Mouse (Mus musculus) neural tube, embryonic 15.5 days (tissue): ENCODE measurements around the gene Gnmt. TPM values are rescaled to one million over a fixed set of nuclear protein-coding genes. Genes with fewer than 3 reads are reported as not detected.

Source experiments
- ATAC-seq: fragments of 200-750 bp; cut with Nextera tagmentation; 2 replicates; pipeline ENCODE4 v1.8.0; 2017; ENCODE audit warnings: mild to moderate bottlenecking, moderate TSS enrichment, moderate library complexity; ENCODE audit not compliant: low FRiP score
- H3K27ac ChIP-seq: fragments of 300-500 bp; sonication (generic); replicated peaks from 2 replicates; pipeline ENCODE4 v1.5.1; 2015; ENCODE audit warnings: mild to moderate bottlenecking, inconsistent platforms
- H3K27me3 ChIP-seq: fragments of 300-500 bp; sonication (generic); replicated peaks from 2 replicates; pipeline ENCODE4 v1.6.1; 2015; ENCODE audit warnings: inconsistent platforms
- H3K36me3 ChIP-seq: fragments of 300-500 bp; sonication (generic); 2 replicates; pipeline ENCODE4 v1.6.1; 2015; ENCODE audit warnings: inconsistent platforms
- H3K4me1 ChIP-seq: fragments of 300-500 bp; sonication (generic); 2 replicates; pipeline ENCODE4 v1.6.1; 2015; ENCODE audit warnings: inconsistent platforms
- H3K4me2 ChIP-seq: fragments of 300-500 bp; sonication (generic); 2 replicates; pipeline ENCODE4 v1.6.1; 2015; ENCODE audit warnings: inconsistent platforms, mild to moderate bottlenecking, moderate library complexity
- H3K4me3 ChIP-seq: fragments of 300-500 bp; sonication (generic); replicated peaks from 2 replicates; pipeline ENCODE4 v1.5.1; 2015; ENCODE audit warnings: mild to moderate bottlenecking, inconsistent platforms
- H3K9ac ChIP-seq: fragments of 300-500 bp; sonication (generic); replicated peaks from 2 replicates; pipeline ENCODE4 v1.6.1; 2015; ENCODE audit warnings: mild to moderate bottlenecking, inconsistent platforms
- H3K9me3 ChIP-seq: fragments of 300-500 bp; sonication (generic); replicated peaks from 2 replicates; pipeline ENCODE4 v1.6.1; 2016; ENCODE audit warnings: inconsistent platforms
- WGBS: fragments of 180-500 bp; shearing (Covaris S2); methylation state at CpG from one replicate; pipeline ENCODE4 v1.1.7; 2015; ENCODE audit warnings: mixed read lengths; 5-methylcytosine and 5-hydroxymethylcytosine counted together
- polyA plus RNA-seq: library from polyadenylated mRNA; unstranded; fragments of >200 nt; fragmentation: Nextera tagmentation; extraction: Ambion mirVana; gene quantifications from 2 replicates; pipeline ENCODE4 v1.2.1, GENCODE M21; 2015

Gnmt gene
- 1.7 and 1.9 TPM in 2 replicates for polyA plus RNA-seq

GRCm38 (mm10) chr17:46728904-46729318 lies at the start of gene Gnmt:
Gene Gnmt (minus strand): TSS chr17:46729168.
- no peak for ATAC-seq
- Histone ChIP-seq H3K9ac (no peak within 1 kb of the TSS), H3K4me3 (no peak within 1 kb of the TSS), H3K4me1 (no peaks in the 10 kb centered on the region), H3K27ac (no peak within 1 kb of the TSS), H3K27me3 (peaks cover 7% of the 10 kb centered on the region), H3K4me2 (peak within 1 kb of the TSS; percentile 13; the same call in 1 of the 2 replicates), H3K9me3 (no peaks in the 10 kb centered on the region), H3K36me3 (0 out of 2 replicates have a peak, but pooled peaks cover 7% of the 10 kb centered on the region)
- 18% methylated on average over 24 of the region's 24 CpGs for WGBS

DNA sequence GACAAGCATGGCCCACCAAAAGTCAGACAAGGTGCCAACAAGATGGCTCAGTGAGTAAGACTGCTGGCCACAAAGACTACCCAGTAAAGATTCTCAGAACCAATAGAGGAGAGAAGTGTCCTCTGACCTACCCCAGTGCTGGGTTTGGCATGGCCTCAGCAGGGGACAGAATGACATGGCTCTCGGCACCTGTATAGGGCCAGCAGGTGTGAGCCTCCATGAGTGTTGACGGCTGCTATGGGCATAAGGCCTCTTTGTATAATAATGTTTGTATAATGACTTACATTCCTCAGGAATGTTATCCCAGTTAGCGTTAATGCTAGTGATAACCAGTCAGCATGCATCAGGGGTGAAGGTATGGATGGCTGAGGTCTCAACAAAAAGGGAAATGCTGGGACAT lies 47.1 kb upstream of the Gnmt start:
- Histone ChIP-seq H3K9ac (no peak overlapping the region), H3K4me3 (no peak overlapping the region), H3K27me3 (no peaks in the 10 kb centered on the region), H3K9me3 (no peaks in the 10 kb centered on the region), H3K4me1 (peaks cover 34% of the 10 kb centered on the region), H3K27ac (no peak overlapping the region), H3K36me3 (peaks cover 62% of the 10 kb centered on the region), H3K4me2 (no peak overlapping the region)
- WGBS: 83% methylated on average over 3 of the region's 3 CpGs
- no peak for ATAC-seq

GRCm38 (mm10) chr17:46775070-46775469 lies 46.1 kb upstream of the Gnmt start:
- Histone ChIP-seq H3K4me1 (peaks cover 27% of the 10 kb centered on the region), H3K36me3 (peaks cover 55% of the 10 kb centered on the region)
- WGBS: 93% methylated on average over 9 of the region's 9 CpGs

GRCm38 (mm10) chr17:46774131-46774472 lies 45.1 kb upstream of the Gnmt start:
- H3K36me3 ChIP-seq: peaks cover 47% of the 10 kb centered on the region

More at GRCm38 (mm10) chr17:46775070-46775469, 46.1 kb upstream of the Gnmt start:
- no peaks in the 10 kb centered on the region for H3K9me3 ChIP-seq
- no peak for ATAC-seq
- H3K4me2 ChIP-seq: no peak overlapping the region
- no peak overlapping the region for H3K9ac ChIP-seq
- H3K4me3 ChIP-seq: no peak overlapping the region
- H3K27ac ChIP-seq: no peak overlapping the region
- H3K27me3 ChIP-seq: no peaks in the 10 kb centered on the region

DNA sequence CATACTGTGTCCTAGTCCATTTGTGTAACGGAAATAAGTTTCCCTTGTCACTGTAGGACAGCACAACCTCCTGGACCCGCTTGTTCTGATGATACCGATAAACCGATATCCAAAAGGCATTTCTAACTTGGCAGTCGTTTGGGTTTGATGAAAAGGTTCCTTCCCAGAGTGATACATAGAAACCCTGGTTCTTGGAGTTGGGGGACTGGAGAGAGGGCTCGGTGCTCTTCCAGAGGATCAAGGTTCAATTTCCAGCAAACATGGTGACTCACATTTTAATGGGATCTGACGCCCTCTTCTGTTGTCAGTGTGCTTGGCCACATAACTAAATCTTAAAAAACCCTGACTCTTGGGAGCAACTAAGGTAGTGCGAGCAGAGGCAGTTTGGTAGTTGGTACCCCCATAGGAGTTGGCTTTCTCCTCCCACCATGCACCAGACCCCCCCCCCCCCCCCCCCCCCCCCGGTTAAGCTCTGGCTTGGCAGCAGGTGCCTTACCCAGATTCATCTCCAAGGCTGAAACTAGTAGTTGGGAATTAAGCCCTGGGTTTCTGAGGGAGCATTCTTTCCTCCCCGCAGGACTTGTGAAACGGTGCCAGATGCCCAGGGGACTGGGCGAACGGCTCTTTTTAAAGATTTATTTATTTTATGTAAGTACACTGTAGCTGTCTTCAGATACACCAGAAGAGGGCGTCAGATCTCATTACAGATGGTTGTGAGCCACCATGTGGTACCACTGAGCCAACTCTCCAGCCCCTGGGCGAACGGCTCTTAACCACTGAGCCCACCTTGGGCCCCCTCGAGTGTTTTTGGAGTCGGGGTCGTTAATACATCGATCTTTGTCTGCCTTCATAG lies 44.5 kb upstream of the Gnmt start:
- no peaks in the 10 kb centered on the region for H3K9me3 ChIP-seq
- peak overlapping the region; percentile 91 for H3K4me2 ChIP-seq
- H3K27me3 ChIP-seq: no peaks in the 10 kb centered on the region
- peak overlapping the region; percentile 97 for H3K4me3 ChIP-seq
- ATAC-seq: no peak
- WGBS: 5% methylated on average over 19 of the region's 20 CpGs
- peaks cover 41% of the 10 kb centered on the region for H3K36me3 ChIP-seq
- peak overlapping the region; percentile 79 for H3K9ac ChIP-seq
- peak overlapping the region; percentile 89 for H3K27ac ChIP-seq
- peaks cover 23% of the 10 kb centered on the region for H3K4me1 ChIP-seq

More at GRCm38 (mm10) chr17:46774131-46774472, 45.1 kb upstream of the Gnmt start:
- ATAC-seq: no peak
- no peak overlapping the region for H3K4me3 ChIP-seq
- H3K27me3 ChIP-seq: no peaks in the 10 kb centered on the region
- 27% methylated on average over 2 of the region's 2 CpGs for WGBS
- H3K9me3 ChIP-seq: no peaks in the 10 kb centered on the region
- peak overlapping the region; percentile 91 for H3K4me2 ChIP-seq
- H3K27ac ChIP-seq: no peak overlapping the region; the same call in 1 of the 2 replicates
- peaks cover 23% of the 10 kb centered on the region for H3K4me1 ChIP-seq
- no peak overlapping the region for H3K9ac ChIP-seq

GRCm38 (mm10) chr17:46772404-46773277 lies 43.7 kb upstream of the Gnmt start, which contains the start of gene 2310039H08Rik:
Gene 2310039H08Rik (plus strand): TSS chr17:46772635.
- H3K27ac ChIP-seq: peak within 1 kb of the TSS; percentile 89
- peak within 1 kb of the TSS; percentile 79 for H3K9ac ChIP-seq
- peak; percentile 93 for ATAC-seq

GRCm38 (mm10) chr17:46772038-46772403 lies 43.1 kb upstream of the Gnmt start:
- no peaks in the 10 kb centered on the region for H3K27me3 ChIP-seq
- H3K4me2 ChIP-seq: peak overlapping the region; percentile 91
- peak overlapping the region; percentile 89 for H3K27ac ChIP-seq
- WGBS: 9% methylated on average over 5 of the region's 5 CpGs
- peaks cover 26% of the 10 kb centered on the region for H3K36me3 ChIP-seq
- peak overlapping the region; percentile 52 for H3K9ac ChIP-seq
- peak; percentile 54 for ATAC-seq
- peak overlapping the region; percentile 97 for H3K4me3 ChIP-seq
- no peaks in the 10 kb centered on the region for H3K9me3 ChIP-seq
- peaks cover 23% of the 10 kb centered on the region for H3K4me1 ChIP-seq

More at GRCm38 (mm10) chr17:46772404-46773277, 43.7 kb upstream of the Gnmt start, which contains the start of gene 2310039H08Rik:
- peak within 1 kb of the TSS; percentile 97 for H3K4me3 ChIP-seq
- H3K27me3 ChIP-seq: no peaks in the 10 kb centered on the region
- H3K36me3 ChIP-seq: peaks cover 32% of the 10 kb centered on the region
- peaks cover 23% of the 10 kb centered on the region for H3K4me1 ChIP-seq
- WGBS: under 1% methylated on average over 50 of the region's 50 CpGs
- H3K9me3 ChIP-seq: no peaks in the 10 kb centered on the region
- H3K4me2 ChIP-seq: peak within 1 kb of the TSS; percentile 91

GRCm38 (mm10) chr17:46771616-46772015 lies 42.6 kb upstream of the Gnmt start:
- H3K4me2 ChIP-seq: peak overlapping the region; percentile 91
- peak overlapping the region; percentile 97 for H3K4me3 ChIP-seq
- 68% methylated on average over 17 of the region's 17 CpGs for WGBS

GRCm38 (mm10) chr17:46771025-46771424 lies 42.1 kb upstream of the Gnmt start:
- ATAC-seq: no peak
- Histone ChIP-seq H3K27ac (no peak overlapping the region), H3K4me2 (no peak overlapping the region), H3K9me3 (no peaks in the 10 kb centered on the region), H3K4me3 (no peak overlapping the region), H3K9ac (no peak overlapping the region), H3K4me1 (peaks cover 23% of the 10 kb centered on the region), H3K36me3 (peaks cover 18% of the 10 kb centered on the region), H3K27me3 (no peaks in the 10 kb centered on the region)
- WGBS: 78% methylated on average over 4 of the region's 4 CpGs

More at GRCm38 (mm10) chr17:46771616-46772015, 42.6 kb upstream of the Gnmt start:
- Histone ChIP-seq H3K27me3 (no peaks in the 10 kb centered on the region), H3K4me1 (peaks cover 23% of the 10 kb centered on the region), H3K27ac (peak overlapping the region; percentile 89), H3K9ac (peak overlapping the region; percentile 52), H3K36me3 (peaks cover 24% of the 10 kb centered on the region), H3K9me3 (no peaks in the 10 kb centered on the region)
- no peak for ATAC-seq

DNA sequence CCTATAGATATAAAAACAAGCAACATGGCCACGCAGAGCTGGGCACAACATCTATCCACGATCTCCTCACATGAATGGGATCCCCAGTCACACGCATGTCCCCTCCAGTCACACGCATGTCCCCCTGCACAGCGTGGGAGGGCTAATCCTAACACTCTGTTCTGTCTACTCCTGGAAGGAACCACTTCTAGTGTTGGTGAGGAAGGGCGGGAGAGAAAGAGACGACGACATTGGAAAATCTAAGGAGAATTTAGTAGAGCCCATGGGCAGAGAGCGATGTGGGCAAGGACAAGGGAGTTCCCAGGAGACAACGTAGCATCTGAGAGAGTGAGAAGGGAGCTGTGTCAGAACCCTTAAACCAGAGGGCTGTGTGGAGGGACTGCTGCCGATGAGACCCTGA lies 41.6 kb upstream of the Gnmt start:
- no peak overlapping the region for H3K4me2 ChIP-seq
- ATAC-seq: no peak
- H3K9me3 ChIP-seq: no peaks in the 10 kb centered on the region
- H3K36me3 ChIP-seq: peaks cover 13% of the 10 kb centered on the region
- no peaks in the 10 kb centered on the region for H3K27me3 ChIP-seq
- H3K4me1 ChIP-seq: peaks cover 23% of the 10 kb centered on the region
- no peak overlapping the region for H3K9ac ChIP-seq
- H3K4me3 ChIP-seq: no peak overlapping the region
- 94% methylated on average over 11 of the region's 11 CpGs for WGBS
- no peak overlapping the region for H3K27ac ChIP-seq

DNA sequence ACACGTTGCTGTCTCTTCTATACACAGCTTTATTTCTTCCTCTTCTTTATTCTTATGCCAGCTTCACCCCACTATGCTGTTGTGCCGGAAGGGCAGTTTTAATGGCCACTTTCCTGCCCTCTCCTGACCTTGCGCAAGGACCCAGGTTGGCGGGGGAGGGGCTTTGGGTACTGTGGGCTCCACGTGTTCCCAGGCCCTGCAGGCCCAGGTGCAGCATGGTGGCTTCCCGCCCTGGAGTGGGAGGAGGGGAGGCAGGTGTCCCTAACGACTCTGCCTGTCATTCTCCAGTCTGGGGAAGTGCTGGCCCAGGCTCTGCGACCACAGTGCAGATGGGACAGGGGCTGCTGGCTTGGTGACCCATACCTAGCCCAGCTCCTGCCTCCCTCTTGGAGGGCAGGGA lies 38.9 kb upstream of the Gnmt start:
- Histone ChIP-seq H3K4me2 (no peak overlapping the region), H3K9ac (no peak overlapping the region), H3K4me3 (no peak overlapping the region), H3K36me3 (no peaks in the 10 kb centered on the region), H3K27me3 (no peaks in the 10 kb centered on the region), H3K9me3 (no peaks in the 10 kb centered on the region), H3K27ac (no peak overlapping the region), H3K4me1 (peaks cover 8% of the 10 kb centered on the region)
- 48% methylated on average over 8 of the region's 8 CpGs for WGBS
- ATAC-seq: no peak
